Mouse (Mus musculus): ENCODE data around the gene Defb41. TPM values are rescaled to one million over a fixed set of nuclear protein-coding genes. Genes with fewer than 3 reads are reported as not detected.
"Not testable (repeated sequence)": the region's sequence is repeated elsewhere in the genome, so short reads cannot be mapped to it uniquely, and the experiment has no call there.

Gene Defb41
- polyA plus RNA-seq (2015; fragmentation: Nextera tagmentation; extraction: Ambion mirVana): not detected in 2 replicates

DNA sequence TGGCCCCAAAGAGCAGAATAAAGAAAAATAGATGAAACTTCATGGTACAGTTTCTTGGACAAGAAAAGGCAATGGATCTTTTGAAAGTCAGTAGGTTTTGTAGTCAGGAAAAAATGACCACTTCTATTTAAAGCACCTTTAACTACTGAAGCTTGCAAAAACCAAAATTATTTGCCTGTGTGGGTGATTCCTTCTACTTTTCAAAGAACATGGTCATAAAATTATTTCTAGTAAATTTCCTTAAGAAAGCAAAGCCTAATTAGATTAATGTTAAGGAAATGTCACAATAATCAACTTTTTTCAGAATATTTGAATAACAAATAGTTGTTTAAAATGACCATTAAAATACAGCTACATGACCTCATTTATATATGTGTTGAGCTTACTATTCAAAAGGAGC lies at the start of gene Defb41:
Gene Defb41 (minus strand): TSS at position 101 of the 400 bp plus-strand sequence.
- Histone ChIP-seq H3K36me3 (ENCODE audit: insufficient read depth, low read length) (no peaks in the 10 kb centered on the region), H3K4me2 (replicated peaks; ENCODE audit: low read depth, low read length) (no peak within 1 kb of the TSS), H3K4me1 (ENCODE audit: insufficient read depth, low read length) (no peaks in the 10 kb centered on the region), H3K27me3 (ENCODE audit: insufficient read depth, low read length) (no peaks in the 10 kb centered on the region), H3K9ac (replicated peaks; ENCODE audit: low read length) (no peak within 1 kb of the TSS), H3K27ac (ENCODE audit: low read length) (no peak within 1 kb of the TSS), H3K4me3 (ENCODE audit: low read length) (no peak within 1 kb of the TSS), H3K9me3 (ENCODE audit: low read length) (no peaks in the 10 kb centered on the region)
- ATAC-seq (ENCODE audit: low FRiP score, low TSS enrichment): no peak

DNA sequence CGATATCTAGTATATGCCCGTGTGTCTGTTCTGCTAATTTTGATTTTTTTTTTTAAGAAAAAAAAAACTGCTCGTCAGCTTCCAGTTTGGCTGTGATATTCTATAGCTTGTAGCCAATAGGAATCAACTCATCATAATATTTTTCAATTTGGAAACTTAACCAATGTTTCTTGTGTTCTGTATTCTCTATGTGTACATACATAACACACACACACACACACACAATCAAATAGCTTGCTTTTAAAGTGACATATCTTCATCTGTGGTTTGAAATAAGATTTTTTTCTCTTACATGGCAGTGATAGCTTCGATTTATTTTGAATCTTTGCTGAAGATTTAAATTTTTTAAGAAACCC lies 43.5 kb upstream of the Defb41 start:
- H3K36me3 ChIP-seq (ENCODE audit: insufficient read depth, low read length): no peaks in the 10 kb centered on the region
- H3K9me3 ChIP-seq (ENCODE audit: low read length): no peaks in the 10 kb centered on the region
- H3K27me3 ChIP-seq (ENCODE audit: insufficient read depth, low read length): no peaks in the 10 kb centered on the region
- no peak overlapping the region for H3K4me2 ChIP-seq (replicated peaks; ENCODE audit: low read depth, low read length)
- H3K4me3 ChIP-seq (ENCODE audit: low read length): no peak overlapping the region
- H3K9ac ChIP-seq (replicated peaks; ENCODE audit: low read length): no peak overlapping the region
- 82% methylated on average over 4 of the region's 4 CpGs for WGBS
- no peak overlapping the region for H3K27ac ChIP-seq (ENCODE audit: low read length)
- no peak for ATAC-seq (ENCODE audit: low FRiP score, low TSS enrichment)
- no peaks in the 10 kb centered on the region for H3K4me1 ChIP-seq (ENCODE audit: insufficient read depth, low read length)

DNA sequence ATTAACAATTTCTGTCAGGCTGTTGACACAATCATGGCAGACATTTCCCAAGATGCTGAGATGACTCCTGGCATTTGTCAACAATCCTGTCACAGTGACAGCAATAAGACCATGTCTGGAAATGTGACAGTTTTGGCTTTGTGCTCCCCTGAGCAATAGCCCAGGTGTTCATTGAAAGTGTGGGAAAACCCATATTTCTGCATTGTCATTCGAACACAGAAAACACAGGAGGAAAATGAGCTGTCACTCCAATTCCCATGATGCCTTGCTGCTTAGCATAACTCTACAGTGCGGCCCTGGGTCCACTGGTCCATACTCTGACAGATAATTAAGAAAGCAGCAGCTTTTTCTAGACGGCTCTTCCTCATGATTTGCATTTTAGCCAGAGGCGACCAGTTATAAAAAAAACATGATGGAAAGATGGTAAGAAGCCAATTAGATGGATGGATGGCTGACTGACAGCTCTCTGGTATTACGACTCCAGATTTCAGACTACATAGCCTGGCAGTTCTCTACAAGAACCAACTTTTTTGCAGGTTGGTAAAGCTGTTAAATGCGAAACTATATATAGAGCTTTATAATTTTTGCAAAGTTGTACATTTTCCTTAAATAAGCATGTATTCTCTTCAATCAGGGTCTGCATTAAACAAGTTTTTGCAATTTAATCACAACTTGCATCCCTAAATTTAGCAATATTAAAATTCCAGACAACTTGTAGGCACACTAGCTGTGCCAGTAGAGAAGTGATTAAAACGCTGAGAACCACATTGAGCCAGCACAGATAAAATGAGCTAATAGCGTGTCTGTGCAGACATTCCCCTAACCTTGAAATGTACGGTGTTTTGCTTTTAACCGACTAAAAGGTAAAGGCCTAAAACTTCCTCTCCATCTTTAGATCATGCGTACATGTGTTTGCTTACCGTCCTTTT lies 42.9 kb upstream of the Defb41 start:
- H3K36me3 ChIP-seq (ENCODE audit: insufficient read depth, low read length): no peaks in the 10 kb centered on the region
- WGBS: 85% methylated on average over 12 of the region's 12 CpGs

DNA sequence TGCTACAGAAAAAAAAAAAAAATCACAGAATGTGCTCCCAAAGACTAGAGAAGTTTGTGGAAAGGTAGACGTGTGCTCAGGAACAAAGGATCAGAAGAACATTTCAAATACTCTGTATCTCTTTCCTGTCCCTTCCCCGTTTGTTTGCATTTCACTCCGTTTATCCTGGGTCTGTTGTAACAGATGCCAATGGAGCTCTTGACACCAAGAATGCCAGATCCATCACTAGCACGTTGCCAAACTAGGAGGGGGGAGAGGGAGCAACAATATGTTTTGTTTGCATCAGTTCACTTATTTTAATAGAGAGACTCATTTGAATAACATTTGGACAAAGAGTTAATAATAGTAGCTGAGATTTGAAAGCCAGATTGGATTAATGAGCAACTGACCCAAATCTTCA lies 27.6 kb upstream of the Defb41 start:
- H3K27ac ChIP-seq (ENCODE audit: low read length): no peak overlapping the region
- WGBS: 69% methylated on average over 4 of the region's 4 CpGs
- no peak for ATAC-seq (ENCODE audit: low FRiP score, low TSS enrichment)
- H3K27me3 ChIP-seq (ENCODE audit: insufficient read depth, low read length): no peaks in the 10 kb centered on the region
- no peak overlapping the region for H3K4me3 ChIP-seq (ENCODE audit: low read length)
- H3K36me3 ChIP-seq (ENCODE audit: insufficient read depth, low read length): no peaks in the 10 kb centered on the region
- H3K9me3 ChIP-seq (ENCODE audit: low read length): no peaks in the 10 kb centered on the region
- no peaks in the 10 kb centered on the region for H3K4me1 ChIP-seq (ENCODE audit: insufficient read depth, low read length)
- no peak overlapping the region for H3K4me2 ChIP-seq (replicated peaks; ENCODE audit: low read depth, low read length)
- H3K9ac ChIP-seq (replicated peaks; ENCODE audit: low read length): no peak overlapping the region

More for the DNA sequence above, 42.9 kb upstream of the Defb41 start:
- Histone ChIP-seq H3K4me1 (ENCODE audit: insufficient read depth, low read length) (no peaks in the 10 kb centered on the region), H3K27ac (ENCODE audit: low read length) (no peak overlapping the region), H3K9me3 (ENCODE audit: low read length) (no peaks in the 10 kb centered on the region), H3K9ac (replicated peaks; ENCODE audit: low read length) (no peak overlapping the region), H3K4me3 (ENCODE audit: low read length) (no peak overlapping the region), H3K27me3 (ENCODE audit: insufficient read depth, low read length) (no peaks in the 10 kb centered on the region), H3K4me2 (replicated peaks; ENCODE audit: low read depth, low read length) (no peak overlapping the region)
- no peak for ATAC-seq (ENCODE audit: low FRiP score, low TSS enrichment)

DNA sequence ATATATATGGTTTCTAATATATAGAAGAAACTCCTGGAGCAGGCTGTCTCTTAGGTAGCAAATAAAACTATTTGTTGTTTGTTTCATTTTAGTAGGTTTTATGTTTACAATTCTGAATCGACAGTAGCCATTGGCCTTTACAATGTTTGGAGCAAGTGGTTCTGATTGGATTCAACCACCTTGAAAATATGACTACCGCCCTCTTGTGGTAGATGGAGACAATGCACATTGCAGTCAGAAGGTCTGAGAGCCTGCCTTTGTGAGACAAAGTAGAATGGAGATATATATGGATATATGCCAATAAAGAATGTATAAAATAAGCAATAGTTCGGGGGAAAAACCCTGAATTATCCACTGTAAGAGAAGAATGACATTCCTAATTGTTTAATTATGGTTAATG lies 23.9 kb upstream of the Defb41 start:
- Histone ChIP-seq H3K4me3 (ENCODE audit: low read length) (no peak overlapping the region), H3K9ac (replicated peaks; ENCODE audit: low read length) (no peak overlapping the region), H3K36me3 (ENCODE audit: insufficient read depth, low read length) (no peaks in the 10 kb centered on the region), H3K27ac (ENCODE audit: low read length) (no peak overlapping the region), H3K4me1 (ENCODE audit: insufficient read depth, low read length) (no peaks in the 10 kb centered on the region), H3K9me3 (ENCODE audit: low read length) (no peaks in the 10 kb centered on the region), H3K27me3 (ENCODE audit: insufficient read depth, low read length) (no peaks in the 10 kb centered on the region), H3K4me2 (replicated peaks; ENCODE audit: low read depth, low read length) (no peak overlapping the region)
- no peak for ATAC-seq (ENCODE audit: low FRiP score, low TSS enrichment)
- 36% methylated on average over 3 of the region's 3 CpGs for WGBS

DNA sequence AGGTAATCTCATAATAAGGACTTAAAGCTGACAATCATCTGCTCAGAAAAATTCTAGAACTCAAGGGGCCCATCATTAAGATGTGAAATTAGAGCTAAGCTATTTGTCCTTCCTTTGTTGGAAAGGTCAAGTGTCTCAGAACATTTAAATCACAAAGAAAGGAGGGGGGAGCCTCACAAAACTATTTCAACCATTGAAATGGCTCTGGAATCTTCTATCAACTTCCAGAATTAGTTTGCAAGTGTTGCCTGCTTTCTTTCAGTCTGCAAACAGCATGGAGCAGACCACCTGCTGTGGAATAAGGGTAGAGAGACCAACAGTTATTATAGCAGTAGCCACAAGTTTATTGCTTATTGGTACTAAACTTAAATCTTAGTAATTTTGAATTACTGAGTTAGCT lies 22.4 kb upstream of the Defb41 start:
- no peak for ATAC-seq (ENCODE audit: low FRiP score, low TSS enrichment)
- Histone ChIP-seq H3K4me3 (ENCODE audit: low read length) (no peak overlapping the region), H3K27ac (ENCODE audit: low read length) (no peak overlapping the region), H3K9me3 (ENCODE audit: low read length) (no peaks in the 10 kb centered on the region), H3K27me3 (ENCODE audit: insufficient read depth, low read length) (no peaks in the 10 kb centered on the region), H3K4me1 (ENCODE audit: insufficient read depth, low read length) (no peaks in the 10 kb centered on the region), H3K4me2 (replicated peaks; ENCODE audit: low read depth, low read length) (no peak overlapping the region), H3K9ac (replicated peaks; ENCODE audit: low read length) (no peak overlapping the region), H3K36me3 (ENCODE audit: insufficient read depth, low read length) (no peaks in the 10 kb centered on the region)

DNA sequence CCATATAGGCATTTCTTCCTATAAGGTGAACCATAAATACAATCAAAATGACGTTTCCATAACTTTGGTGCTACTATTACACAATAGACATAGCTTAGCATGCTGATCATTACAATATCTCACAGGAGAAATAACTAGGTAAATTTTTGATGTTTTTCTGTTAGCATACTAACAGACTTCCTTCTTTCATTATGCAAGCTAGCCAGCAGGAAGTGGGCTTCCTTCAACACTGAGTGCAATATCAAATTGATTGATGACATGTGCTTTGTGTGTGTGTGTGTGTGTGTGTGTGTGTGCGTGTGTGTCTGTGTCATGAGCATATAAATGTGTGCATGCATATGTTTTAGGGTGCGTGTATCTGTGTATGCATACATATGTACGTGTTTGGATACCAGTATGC lies 6.2 kb upstream of the Defb41 start:
- Histone ChIP-seq H3K27ac (ENCODE audit: low read length) (no peak overlapping the region), H3K27me3 (ENCODE audit: insufficient read depth, low read length) (no peaks in the 10 kb centered on the region), H3K4me3 (ENCODE audit: low read length) (no peak overlapping the region), H3K36me3 (ENCODE audit: insufficient read depth, low read length) (no peaks in the 10 kb centered on the region), H3K4me1 (ENCODE audit: insufficient read depth, low read length) (no peaks in the 10 kb centered on the region), H3K9me3 (ENCODE audit: low read length) (no peaks in the 10 kb centered on the region), H3K9ac (replicated peaks; ENCODE audit: low read length) (no peak overlapping the region), H3K4me2 (replicated peaks; ENCODE audit: low read depth, low read length) (no peak overlapping the region)
- ATAC-seq (ENCODE audit: low FRiP score, low TSS enrichment): no peak
- 79% methylated on average over 4 of the region's 4 CpGs for WGBS

DNA sequence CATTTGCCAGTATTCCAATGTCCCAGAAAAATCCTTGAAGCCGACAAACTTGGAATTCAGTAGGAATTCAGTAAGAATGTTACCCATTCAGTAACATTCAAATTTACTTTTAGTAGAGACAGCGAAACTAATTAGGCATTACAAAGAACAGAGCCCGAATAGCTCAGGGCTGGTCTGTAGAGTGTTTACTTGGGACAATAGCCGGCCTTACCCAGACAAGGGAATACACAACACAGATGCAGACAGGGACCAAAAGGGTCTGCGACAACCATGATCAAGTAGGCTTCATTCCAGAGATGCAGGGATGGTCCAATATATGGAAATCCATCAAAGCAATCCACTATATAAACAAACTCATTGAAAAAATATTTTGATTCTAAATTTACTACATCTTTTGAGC lies 3.9 kb upstream of the Defb41 start:
- no peak for ATAC-seq (ENCODE audit: low FRiP score, low TSS enrichment)
- H3K36me3 ChIP-seq (ENCODE audit: insufficient read depth, low read length): no peaks in the 10 kb centered on the region
- no peaks in the 10 kb centered on the region for H3K27me3 ChIP-seq (ENCODE audit: insufficient read depth, low read length)
- H3K4me3 ChIP-seq (ENCODE audit: low read length): no peak overlapping the region
- no peaks in the 10 kb centered on the region for H3K4me1 ChIP-seq (ENCODE audit: insufficient read depth, low read length)
- H3K27ac ChIP-seq (ENCODE audit: low read length): no peak overlapping the region
- 83% methylated on average over 5 of the region's 5 CpGs for WGBS
- no peaks in the 10 kb centered on the region for H3K9me3 ChIP-seq (ENCODE audit: low read length)
- no peak overlapping the region for H3K4me2 ChIP-seq (replicated peaks; ENCODE audit: low read depth, low read length)
- H3K9ac ChIP-seq (replicated peaks; ENCODE audit: low read length): no peak overlapping the region

DNA sequence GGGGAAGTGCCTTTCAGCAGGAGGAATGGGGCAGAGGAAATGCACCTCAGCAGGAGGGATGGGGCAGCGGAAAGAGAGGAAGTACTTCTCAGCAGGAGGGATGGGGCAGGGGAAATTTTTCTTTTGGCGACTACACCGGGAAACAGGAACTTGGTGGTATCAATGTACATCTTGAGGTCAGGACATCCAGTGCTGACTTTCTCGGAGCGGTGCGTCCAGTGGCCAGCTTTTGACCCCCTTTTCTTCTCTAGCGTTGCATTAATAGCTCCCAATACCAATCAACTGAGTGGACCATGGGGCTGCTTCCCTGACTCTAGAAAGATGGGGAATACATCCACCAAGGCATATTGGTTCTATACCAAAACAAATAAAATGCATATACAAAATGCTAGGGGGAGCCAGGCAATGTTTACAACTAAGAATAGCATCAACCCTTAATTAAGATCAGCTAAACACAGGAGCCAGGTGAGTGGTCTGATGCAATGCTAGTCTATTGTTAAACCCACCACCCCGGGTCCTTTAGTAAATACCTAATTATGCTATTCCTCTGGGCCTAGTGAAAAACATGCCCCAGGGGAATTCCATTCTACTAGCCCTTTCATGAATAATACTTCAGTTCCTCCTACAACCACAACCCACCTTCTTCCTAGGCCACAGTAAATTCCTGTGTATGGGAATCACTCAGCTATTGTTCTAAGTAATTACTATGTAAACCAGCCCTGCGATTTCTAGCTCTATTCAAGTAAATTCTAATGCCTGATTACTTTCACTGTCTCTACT lies 18.9 kb downstream of the Defb41 start:
- H3K4me1 ChIP-seq (ENCODE audit: insufficient read depth, low read length); H3K27ac ChIP-seq (ENCODE audit: low read length); H3K4me3 ChIP-seq (ENCODE audit: low read length); ATAC-seq (ENCODE audit: low FRiP score, low TSS enrichment); H3K36me3 ChIP-seq (ENCODE audit: insufficient read depth, low read length); H3K9me3 ChIP-seq (ENCODE audit: low read length); H3K9ac ChIP-seq (replicated peaks; ENCODE audit: low read length); H3K27me3 ChIP-seq (ENCODE audit: insufficient read depth, low read length); H3K4me2 ChIP-seq (replicated peaks; ENCODE audit: low read depth, low read length): not testable (repeated sequence)
- 89% methylated on average over 9 of the region's 9 CpGs for WGBS

DNA sequence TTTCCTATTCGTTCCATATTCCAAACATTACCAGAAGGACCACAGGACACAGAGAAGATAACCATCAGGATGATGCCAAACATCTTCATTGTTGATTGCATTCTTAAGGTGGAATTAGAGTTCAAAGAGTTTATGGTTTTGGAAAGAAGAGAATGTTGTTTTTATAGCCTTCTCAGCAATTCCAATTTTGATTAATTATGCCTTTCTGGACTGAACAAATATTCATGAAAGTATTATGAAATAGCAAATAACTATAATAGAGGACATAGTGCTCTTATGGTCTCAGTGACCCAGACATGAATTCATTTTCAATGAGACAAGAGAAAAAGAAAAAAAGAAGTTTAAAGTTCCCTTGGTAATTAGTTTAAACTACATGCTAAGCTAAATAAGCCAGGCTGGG lies 27.6 kb downstream of the Defb41 start, which contains the start of gene Defb18:
Gene Defb18 (minus strand): TSS at position 101 of the 400 bp plus-strand sequence.
- 65% methylated on average over 1 of the region's 1 CpGs for WGBS
- Histone ChIP-seq H3K9ac (replicated peaks; ENCODE audit: low read length) (no peak within 1 kb of the TSS), H3K27ac (ENCODE audit: low read length) (no peak within 1 kb of the TSS), H3K36me3 (ENCODE audit: insufficient read depth, low read length) (no peaks in the 10 kb centered on the region), H3K27me3 (ENCODE audit: insufficient read depth, low read length) (no peaks in the 10 kb centered on the region), H3K9me3 (ENCODE audit: low read length) (no peaks in the 10 kb centered on the region), H3K4me3 (ENCODE audit: low read length) (no peak within 1 kb of the TSS), H3K4me1 (ENCODE audit: insufficient read depth, low read length) (no peaks in the 10 kb centered on the region), H3K4me2 (replicated peaks; ENCODE audit: low read depth, low read length) (no peak within 1 kb of the TSS)
- no peak for ATAC-seq (ENCODE audit: low FRiP score, low TSS enrichment)

All from kidney, embryonic 16.5 days (tissue).